Mouse (Mus musculus) forebrain, embryonic 16.5 days (tissue): ENCODE measurements around the gene Epb41. TPM values are rescaled to one million over a fixed set of nuclear protein-coding genes. Genes with fewer than 3 reads are reported as not detected.

Experiments
- ATAC-seq: fragments of 200-750 bp; cut with Nextera tagmentation; 2 replicates; pipeline ENCODE4 v1.8.0; 2017; ENCODE audit warnings: mild to moderate bottlenecking, moderate library complexity
- H3K27ac ChIP-seq: fragments of 300-500 bp; sonication (generic); 2 replicates; pipeline ENCODE4 v1.5.1; 2014; ENCODE audit warnings: low read length, control low read depth
- H3K27me3 ChIP-seq: fragments of 300-500 bp; sonication (generic); replicated peaks from 2 replicates; pipeline ENCODE4 v1.6.1; 2014; ENCODE audit warnings: low read length; ENCODE audit not compliant: control insufficient read depth, insufficient read depth
- H3K36me3 ChIP-seq: fragments of 300-500 bp; sonication (generic); 2 replicates; pipeline ENCODE4 v1.6.1; 2014; ENCODE audit not compliant: control insufficient read depth, insufficient read depth
- H3K4me1 ChIP-seq: fragments of 300-500 bp; sonication (generic); replicated peaks from 2 replicates; pipeline ENCODE4 v1.6.1; 2014; ENCODE audit warnings: low read length; ENCODE audit not compliant: control insufficient read depth, insufficient read depth
- H3K4me2 ChIP-seq: fragments of 300-500 bp; sonication (generic); 2 replicates; pipeline ENCODE4 v1.6.1; 2014; ENCODE audit warnings: mild to moderate bottlenecking, low read length, control low read depth
- H3K4me3 ChIP-seq: fragments of 300-500 bp; sonication (generic); replicated peaks from 2 replicates; pipeline ENCODE4 v1.5.1; 2014; ENCODE audit warnings: mild to moderate bottlenecking, low read length, control low read depth
- H3K9ac ChIP-seq: fragments of 300-500 bp; sonication (generic); replicated peaks from 2 replicates; pipeline ENCODE4 v1.6.1; 2014; ENCODE audit warnings: low read depth, low read length, control low read depth
- H3K9me3 ChIP-seq: fragments of 300-500 bp; sonication (generic); 2 replicates; pipeline ENCODE4 v1.6.1; 2016; ENCODE audit warnings: low read length; ENCODE audit not compliant: control insufficient read depth
- WGBS: fragments of 180-500 bp; shearing (Covaris S2); extraction: QIAGEN DNeasy Blood & Tissue Kit; methylation state at CpG from one replicate; pipeline ENCODE4 v1.1.7; 2014; 5-methylcytosine and 5-hydroxymethylcytosine counted together
- polyA plus RNA-seq: library from polyadenylated mRNA; unstranded; fragments of >200 nt; fragmentation: Nextera tagmentation; extraction: Ambion mirVana; gene quantifications from 2 replicates; pipeline ENCODE4 v1.2.1, GENCODE M21; 2015

Epb41 gene
- polyA plus RNA-seq, 1 experiment from 2014 or later = 74.1 TPM

DNA sequence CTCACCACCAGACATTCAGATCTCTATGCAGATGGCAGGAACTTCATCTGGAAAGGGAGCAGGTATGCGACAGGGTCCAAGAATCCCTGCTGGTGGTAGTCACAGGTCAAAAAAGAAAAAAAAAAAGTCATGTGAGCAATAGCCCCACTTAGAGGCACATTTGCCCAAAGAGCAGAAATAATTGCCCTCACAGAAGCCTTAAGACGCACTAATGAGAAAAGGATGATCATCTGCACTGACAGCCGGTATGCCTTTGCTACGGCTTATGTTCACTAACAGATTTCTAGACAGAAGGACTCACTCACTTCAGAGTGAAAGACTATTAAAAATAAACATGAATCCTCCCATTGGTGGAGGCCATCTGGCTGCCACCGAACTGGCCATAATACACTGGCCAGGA, 24.4 kb upstream of the Epb41 start:
- Histone ChIP-seq H3K36me3 (no peaks in the 10 kb centered on the region), H3K27ac (no peak overlapping the region), H3K27me3 (no peaks in the 10 kb centered on the region), H3K4me2 (no peak overlapping the region), H3K9me3 (no peaks in the 10 kb centered on the region), H3K4me3 (no peak overlapping the region), H3K9ac (no peak overlapping the region), H3K4me1 (no peaks in the 10 kb centered on the region)
- 65% methylated on average over 5 of the region's 5 CpGs for WGBS
- ATAC-seq = no peak

GRCm38 (mm10) chr4:132095043-132095442, 19.9 kb upstream of the Epb41 start:
- Histone ChIP-seq H3K4me3 (no peak overlapping the region), H3K36me3 (no peaks in the 10 kb centered on the region), H3K9me3 (no peaks in the 10 kb centered on the region), H3K9ac (no peak overlapping the region), H3K4me2 (no peak overlapping the region), H3K4me1 (no peaks in the 10 kb centered on the region), H3K27ac (no peak overlapping the region), H3K27me3 (no peaks in the 10 kb centered on the region)
- no peak for ATAC-seq
- 75% methylated on average over 7 of the region's 7 CpGs for WGBS

DNA sequence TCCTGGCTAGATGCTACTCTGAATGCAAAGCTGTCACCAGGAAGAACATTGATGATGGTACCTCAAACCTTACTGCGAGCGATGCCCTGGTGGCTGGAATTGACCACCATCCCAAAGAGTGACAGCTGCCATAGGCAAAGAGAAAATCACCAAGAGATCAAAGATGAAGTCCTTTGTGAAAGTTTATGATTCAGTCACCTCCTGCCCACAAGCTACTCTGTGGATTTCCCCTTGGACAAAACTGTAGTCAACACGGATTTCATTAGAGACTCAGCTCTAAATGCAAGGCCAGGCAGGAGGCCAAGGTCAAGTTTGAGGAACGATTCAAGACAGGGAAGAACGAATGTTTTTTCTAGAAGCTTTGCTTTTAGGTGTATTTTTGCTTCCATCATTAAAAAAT, 18.8 kb upstream of the Epb41 start:
- Histone ChIP-seq H3K36me3 (no peaks in the 10 kb centered on the region), H3K27me3 (no peaks in the 10 kb centered on the region), H3K9me3 (no peaks in the 10 kb centered on the region), H3K4me3 (no peak overlapping the region), H3K4me1 (no peaks in the 10 kb centered on the region), H3K4me2 (no peak overlapping the region), H3K27ac (no peak overlapping the region), H3K9ac (no peak overlapping the region)
- 90% methylated on average over 5 of the region's 5 CpGs for WGBS
- no peak for ATAC-seq

DNA sequence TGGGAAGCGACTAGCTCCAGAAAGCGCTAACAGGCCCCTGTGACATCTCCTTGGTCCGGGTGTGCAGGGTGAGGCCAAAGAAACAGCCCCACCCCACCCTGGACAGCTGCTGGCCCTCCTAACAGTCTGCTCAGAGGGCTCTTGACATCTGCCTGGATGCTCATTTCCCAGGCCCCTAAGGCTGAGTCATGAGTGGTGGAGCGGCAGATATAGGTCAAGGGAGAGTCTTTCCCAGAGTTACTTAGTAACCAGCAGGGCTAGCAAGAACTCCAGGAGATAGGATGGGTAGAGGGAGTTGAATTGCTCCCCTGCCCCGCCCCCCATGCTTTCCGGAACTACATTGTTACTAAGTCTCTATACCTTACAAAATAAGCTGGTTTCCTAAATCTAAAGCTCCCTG, 18.0 kb upstream of the Epb41 start:
- 78% methylated on average over 6 of the region's 6 CpGs for WGBS
- ATAC-seq = no peak

DNA sequence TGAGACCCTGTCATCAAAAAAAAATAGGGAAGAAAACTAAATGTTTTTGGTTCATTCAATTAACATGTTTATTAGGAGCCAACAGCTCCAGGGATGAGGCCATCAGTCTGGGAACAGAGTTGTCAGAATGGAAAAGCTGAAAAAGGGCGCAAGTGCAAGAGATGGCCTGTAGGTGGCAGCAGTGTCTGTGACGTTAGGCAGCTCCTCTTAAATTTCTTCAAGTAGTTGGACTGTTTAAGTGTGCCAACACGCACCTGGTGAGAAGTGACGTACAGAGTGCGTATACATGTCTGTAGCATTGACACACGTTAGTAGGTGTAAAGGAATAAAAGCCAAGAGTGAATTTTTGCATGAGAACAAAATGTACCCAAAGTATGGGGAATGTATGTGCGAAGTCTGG, 13.8 kb upstream of the Epb41 start:
- H3K27me3 ChIP-seq = no peaks in the 10 kb centered on the region
- H3K36me3 ChIP-seq = no peaks in the 10 kb centered on the region
- ATAC-seq = no peak
- no peaks in the 10 kb centered on the region for H3K9me3 ChIP-seq
- H3K4me3 ChIP-seq = no peak overlapping the region
- H3K27ac ChIP-seq = no peak overlapping the region
- H3K4me1 ChIP-seq = no peaks in the 10 kb centered on the region
- H3K9ac ChIP-seq = no peak overlapping the region
- H3K4me2 ChIP-seq = no peak overlapping the region
- 17% methylated on average over 7 of the region's 7 CpGs for WGBS

More for the DNA sequence above, 18.0 kb upstream of the Epb41 start:
- no peak overlapping the region for H3K4me2 ChIP-seq
- H3K9me3 ChIP-seq = no peaks in the 10 kb centered on the region
- H3K9ac ChIP-seq = no peak overlapping the region
- H3K4me1 ChIP-seq = no peaks in the 10 kb centered on the region
- no peaks in the 10 kb centered on the region for H3K36me3 ChIP-seq
- no peaks in the 10 kb centered on the region for H3K27me3 ChIP-seq
- H3K4me3 ChIP-seq = no peak overlapping the region
- no peak overlapping the region for H3K27ac ChIP-seq

- Histone ChIP-seq H3K27ac (no peak overlapping the region), H3K4me3 (no peak overlapping the region), H3K4me2 (no peak overlapping the region), H3K36me3 (no peaks in the 10 kb centered on the region), H3K9me3 (no peaks in the 10 kb centered on the region), H3K27me3 (no peaks in the 10 kb centered on the region), H3K9ac (no peak overlapping the region), H3K4me1 (no peaks in the 10 kb centered on the region)
- WGBS = 84% methylated on average over 7 of the region's 7 CpGs
- ATAC-seq = no peak
Measured at GRCm38 (mm10) chr4:132085114-132085513, 10.0 kb upstream of the Epb41 start.

- no peaks in the 10 kb centered on the region for H3K9me3 ChIP-seq
- ATAC-seq = no peak
- H3K27ac ChIP-seq = no peak overlapping the region
- peaks cover 22% of the 10 kb centered on the region for H3K27me3 ChIP-seq
- no peak overlapping the region for H3K4me2 ChIP-seq
- H3K36me3 ChIP-seq = no peaks in the 10 kb centered on the region
- no peak overlapping the region for H3K9ac ChIP-seq
- 71% methylated on average over 4 of the region's 4 CpGs for WGBS
- H3K4me3 ChIP-seq = no peak overlapping the region
- H3K4me1 ChIP-seq = no peaks in the 10 kb centered on the region; the same call in 1 of the 2 replicates
Measured at GRCm38 (mm10) chr4:132080492-132080983, 5.4 kb upstream of the Epb41 start.

DNA sequence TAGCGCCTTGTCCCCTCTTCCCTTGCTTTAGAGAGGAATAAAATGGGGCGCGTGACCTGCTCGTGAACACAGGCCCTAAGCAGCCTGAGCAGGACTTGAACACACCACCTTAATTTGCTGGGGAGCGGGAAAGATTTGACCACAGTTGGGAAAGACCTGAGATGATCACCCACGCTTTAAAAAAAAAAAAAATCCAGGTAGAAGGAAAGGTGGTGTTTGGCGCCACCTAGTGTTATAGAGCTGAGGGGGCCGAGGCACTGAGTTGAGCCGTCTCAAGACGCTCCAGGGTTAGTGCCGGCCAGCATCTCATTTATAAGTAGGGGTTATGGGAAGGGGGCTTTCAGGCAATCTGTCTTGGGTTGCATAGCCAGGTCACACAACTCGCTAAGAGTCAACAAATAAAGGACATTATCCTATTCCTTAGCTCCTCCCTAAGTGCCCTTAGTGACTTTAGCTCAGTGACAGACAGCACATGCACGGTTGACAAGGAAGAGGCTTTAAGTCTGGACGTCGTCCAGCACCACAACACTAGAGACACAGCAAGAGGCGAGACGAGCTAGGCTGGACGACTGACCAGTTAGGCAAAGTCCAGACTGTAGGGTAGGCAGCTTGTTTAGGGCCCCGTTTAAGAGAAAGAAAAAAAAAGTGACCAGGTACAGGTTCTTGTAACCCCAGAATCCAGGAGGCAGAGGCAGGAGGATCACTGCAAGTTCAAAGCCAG, 4.6 kb upstream of the Epb41 start:
- no peak overlapping the region for H3K4me2 ChIP-seq

DNA sequence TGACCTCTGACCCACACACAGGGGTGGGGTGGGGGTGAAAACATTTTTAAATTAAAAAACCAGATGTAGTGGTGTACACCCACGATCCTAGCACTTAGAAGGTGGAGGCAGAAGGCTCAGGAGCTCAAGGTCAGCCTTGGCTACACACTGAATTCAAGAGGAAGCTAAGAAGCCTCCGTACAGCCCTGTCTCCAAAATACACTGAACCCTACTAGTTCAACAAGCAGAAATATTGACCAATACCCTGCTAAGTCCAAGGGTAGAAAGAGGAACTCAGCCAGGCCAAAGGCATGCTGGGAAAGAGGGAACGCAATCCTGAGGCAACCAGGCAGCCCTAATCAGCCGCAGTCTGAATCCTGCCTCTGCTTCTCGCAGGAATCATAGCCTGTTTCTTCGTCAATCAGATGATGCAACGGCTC, 3.2 kb upstream of the Epb41 start:
- Histone ChIP-seq H3K27ac (no peak overlapping the region), H3K27me3 (peaks cover 32% of the 10 kb centered on the region), H3K4me3 (no peak overlapping the region), H3K4me1 (peaks cover 16% of the 10 kb centered on the region), H3K4me2 (no peak overlapping the region), H3K9me3 (no peaks in the 10 kb centered on the region), H3K36me3 (no peaks in the 10 kb centered on the region), H3K9ac (no peak overlapping the region)
- 67% methylated on average over 7 of the region's 7 CpGs for WGBS
- no peak for ATAC-seq

More for the DNA sequence above, 4.6 kb upstream of the Epb41 start:
- 12% methylated on average over 19 of the region's 19 CpGs for WGBS
- Histone ChIP-seq H3K27ac (no peak overlapping the region), H3K27me3 (peaks cover 25% of the 10 kb centered on the region), H3K9me3 (no peaks in the 10 kb centered on the region), H3K4me1 (peaks cover 8% of the 10 kb centered on the region), H3K4me3 (no peak overlapping the region), H3K9ac (no peak overlapping the region), H3K36me3 (no peaks in the 10 kb centered on the region)
- no peak for ATAC-seq
